Mouse (Mus musculus): ENCODE data around the gene Hist1h1d.
"Not testable (repeated sequence)": the region's sequence is repeated elsewhere in the genome, so short reads cannot be mapped to it uniquely, and the experiment has no call there.

- not testable (repeated sequence) for TF ChIP-seq NANOG (IDR thresholded peaks at IDR 0.05; ENCODE audit: borderline replicate concordance, low read length); CTCF (conservative IDR thresholded peaks at IDR 0.05; ENCODE audit: low read length); POU5F1 (IDR thresholded peaks at IDR 0.05; ENCODE audit: borderline replicate concordance, low read length)
Observed at GRCm38 (mm10) chr13:23533560-23534367, 19.3 kb upstream of the Hist1h1d start, which contains the start of gene Hist1h2af.

Data from E14TG2a.4 (cell line).